Mouse (Mus musculus) E14TG2a.4 (cell line): ENCODE results near the gene Abo.

Experiments used
- CTCF ChIP-seq: conservative IDR thresholded peaks from 2 replicates; pipeline ENCODE4 v1.5.1; 2014; ENCODE audit warnings: low read length
- NANOG ChIP-seq: IDR thresholded peaks from 2 replicates; pipeline ENCODE4 v1.6.1; 2014; ENCODE audit warnings: borderline replicate concordance, low read length, mixed read lengths
- POU5F1 ChIP-seq: IDR thresholded peaks from 2 replicates; pipeline ENCODE4 v1.6.1; 2014; ENCODE audit warnings: low read length, borderline replicate concordance

- no peak for TF ChIP-seq CTCF
- no peak for TF ChIP-seq NANOG
- TF ChIP-seq POU5F1, result no peak
Observed at GRCm38 (mm10) chr2:26902467-26903220, 37.9 kb upstream of the Abo start, which contains the start of gene Surf6.
